Mouse (Mus musculus) thymus, postnatal 0 days (tissue): Measurements from ENCODE around the gene Cgnl1. TPM values are rescaled to one million over a fixed set of nuclear protein-coding genes. Genes with fewer than 3 reads are reported as not detected.

Source experiments
- DNase-seq: peaks from one replicate; pipeline ENCODE4 v3.0.0-alpha.2; 2015; ENCODE audit warnings: low spot score
- polyA plus RNA-seq: library from polyadenylated mRNA; unstranded; fragments of >200 nt; fragmentation: Nextera tagmentation; extraction: Ambion mirVana; gene quantifications from 2 replicates; pipeline ENCODE4 v1.2.1, GENCODE M21; 2015

The Cgnl1 gene
- polyA plus RNA-seq, 1 experiment from 2014 or later, result 1.1 TPM

DNA sequence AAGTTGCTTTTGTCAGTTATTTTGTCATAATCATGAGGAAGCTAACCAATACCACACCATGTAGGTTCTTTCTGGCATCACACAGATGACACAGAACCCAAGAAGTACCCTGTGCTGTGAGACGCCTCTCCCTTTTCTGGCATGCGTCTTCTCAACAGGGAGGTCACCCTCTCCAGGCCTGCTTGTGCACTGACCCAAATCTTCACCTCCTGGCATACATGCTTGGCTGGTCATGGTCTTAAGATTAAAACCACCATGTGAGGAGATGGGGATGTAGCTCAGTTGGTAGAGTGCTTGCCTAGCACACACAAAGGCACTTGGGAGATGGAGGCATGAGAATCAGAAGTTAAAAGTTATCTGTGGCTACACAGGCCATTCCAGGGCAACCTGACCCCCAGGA lies 96.2 kb downstream of the Cgnl1 start:
- no peak for DNase-seq

DNA sequence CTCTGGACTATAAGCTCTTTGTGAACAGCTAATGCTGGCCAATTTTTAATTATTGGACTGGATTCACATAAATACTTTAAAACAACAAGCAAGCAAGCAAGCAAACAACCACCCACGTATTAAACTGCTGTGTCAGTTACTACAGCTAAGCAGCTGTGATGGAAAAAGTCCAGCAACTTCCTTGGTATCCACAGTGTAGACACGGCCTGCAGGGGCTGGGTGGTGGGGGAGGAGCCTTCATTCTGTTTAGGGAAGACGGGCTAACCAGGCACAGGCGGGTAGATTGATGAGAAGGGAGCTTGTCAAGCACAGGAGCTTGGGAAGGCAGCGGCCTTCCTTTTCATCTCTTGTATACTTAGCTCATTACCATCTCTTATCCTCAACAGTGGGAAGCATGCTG lies 96.9 kb downstream of the Cgnl1 start:
- DNase-seq, result no peak

DNA sequence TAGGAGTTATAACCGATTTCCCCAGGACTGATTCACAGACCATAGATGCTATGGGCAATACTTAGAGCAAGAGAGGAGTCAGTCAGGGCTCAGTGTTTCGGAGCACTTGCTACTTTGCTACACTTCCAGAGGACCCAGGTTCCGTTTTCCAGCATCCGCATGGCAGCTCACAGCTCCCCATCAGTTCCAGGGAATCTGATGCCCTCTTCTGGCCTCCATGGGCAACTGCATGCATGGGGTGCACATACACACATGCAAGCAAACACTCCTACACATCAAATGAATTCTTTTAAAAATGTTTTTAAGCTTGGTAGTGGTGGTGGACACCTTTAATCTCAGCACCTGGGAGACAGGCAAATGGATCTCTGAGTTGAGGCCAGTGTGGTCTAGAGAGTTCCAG lies 98.9 kb downstream of the Cgnl1 start:
- DNase-seq, result no peak

DNA sequence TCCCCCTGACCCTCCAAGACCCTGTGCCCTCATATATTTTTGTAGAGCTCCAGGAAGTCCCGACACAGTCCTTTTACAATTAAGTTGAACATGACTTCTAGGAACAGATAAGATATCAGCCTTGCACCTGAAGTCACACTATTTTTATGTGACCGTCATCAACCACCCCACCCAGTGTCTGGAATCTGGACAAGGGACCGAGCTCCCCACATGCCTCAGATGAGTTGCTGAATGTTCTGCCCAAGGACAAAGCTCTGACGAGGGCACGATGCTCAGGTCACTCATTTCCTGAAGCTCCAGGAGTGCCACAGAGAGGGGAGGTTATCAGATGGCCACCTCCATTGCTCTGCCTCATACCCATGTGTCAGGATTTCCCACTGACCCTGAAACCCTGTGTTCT lies 100.7 kb downstream of the Cgnl1 start:
- no peak for DNase-seq

DNA sequence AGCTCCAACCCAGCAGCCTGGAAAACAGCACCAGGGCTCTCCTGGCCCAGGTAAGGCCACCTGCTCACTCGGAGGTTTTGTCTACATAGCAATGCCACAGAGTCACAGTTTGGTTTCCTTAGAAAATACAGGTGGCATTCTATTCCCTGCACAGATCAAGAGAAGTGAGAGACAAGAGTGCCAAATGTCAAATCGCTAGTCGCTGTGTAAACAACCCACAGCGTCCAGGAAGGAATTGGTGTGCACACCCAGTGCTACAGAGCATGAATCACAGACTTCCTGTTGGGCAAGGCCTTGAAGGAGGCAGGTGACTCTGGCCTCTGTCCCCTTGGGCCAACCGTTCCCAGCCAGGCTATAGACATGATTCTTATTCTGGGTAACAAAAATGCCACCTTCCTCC lies 103.8 kb downstream of the Cgnl1 start:
- DNase-seq, result no peak

DNA sequence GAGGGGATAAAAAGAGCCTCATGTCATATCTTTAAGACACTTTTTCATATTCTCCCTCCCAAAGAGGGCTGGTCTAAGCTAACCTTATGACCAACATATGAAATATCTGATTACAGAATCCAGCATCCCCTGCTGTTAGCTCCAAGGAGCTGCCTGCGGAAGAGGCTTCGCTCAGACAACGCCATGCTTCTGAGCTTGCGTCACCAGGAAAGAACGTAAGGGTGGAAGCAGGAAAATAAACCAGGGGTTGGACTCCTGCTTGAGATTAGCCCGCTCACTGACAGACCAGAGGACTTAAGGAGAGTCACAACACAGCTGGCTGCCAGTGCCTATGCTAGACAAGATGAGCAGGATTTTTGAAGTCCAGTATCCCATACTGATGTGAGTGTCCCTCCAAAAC lies 105.0 kb downstream of the Cgnl1 start:
- no peak for DNase-seq

DNA sequence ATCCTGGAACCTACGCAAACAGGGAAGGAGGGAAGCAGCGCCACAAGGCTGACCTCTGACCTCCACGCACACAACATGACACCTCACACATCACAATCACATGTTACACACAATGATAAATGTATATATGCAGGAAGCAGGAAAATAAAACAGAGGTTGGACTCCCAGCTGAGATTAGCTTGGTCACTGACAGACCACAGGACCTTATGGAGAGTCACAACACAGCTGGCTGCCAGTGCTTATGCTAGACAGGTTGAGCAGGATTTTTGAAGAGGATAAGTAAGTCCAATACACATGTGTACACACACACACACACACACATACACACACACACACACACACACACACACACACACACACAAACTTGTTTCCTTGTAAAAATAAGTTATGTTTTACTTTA lies 105.9 kb downstream of the Cgnl1 start:
- no peak for DNase-seq

DNA sequence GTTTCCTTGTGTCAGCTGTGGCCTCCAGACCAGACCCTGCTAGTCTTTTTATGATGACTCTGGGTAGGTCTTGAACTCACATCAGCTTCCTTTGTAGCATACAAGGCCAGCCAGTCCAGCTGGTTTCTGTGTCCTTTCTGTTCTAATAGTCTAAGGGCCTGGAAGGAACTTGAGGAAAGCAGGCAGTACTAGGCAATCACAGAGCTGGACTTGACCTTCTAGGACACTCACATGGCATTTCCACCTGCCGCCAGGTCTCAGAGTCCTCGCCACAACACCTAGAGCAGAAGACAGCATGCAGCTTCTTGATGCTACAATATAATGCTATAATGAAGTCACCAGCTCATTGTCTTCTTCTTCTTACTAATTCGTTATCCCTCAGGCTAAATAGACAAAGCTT lies 106.5 kb downstream of the Cgnl1 start:
- no peak for DNase-seq

DNA sequence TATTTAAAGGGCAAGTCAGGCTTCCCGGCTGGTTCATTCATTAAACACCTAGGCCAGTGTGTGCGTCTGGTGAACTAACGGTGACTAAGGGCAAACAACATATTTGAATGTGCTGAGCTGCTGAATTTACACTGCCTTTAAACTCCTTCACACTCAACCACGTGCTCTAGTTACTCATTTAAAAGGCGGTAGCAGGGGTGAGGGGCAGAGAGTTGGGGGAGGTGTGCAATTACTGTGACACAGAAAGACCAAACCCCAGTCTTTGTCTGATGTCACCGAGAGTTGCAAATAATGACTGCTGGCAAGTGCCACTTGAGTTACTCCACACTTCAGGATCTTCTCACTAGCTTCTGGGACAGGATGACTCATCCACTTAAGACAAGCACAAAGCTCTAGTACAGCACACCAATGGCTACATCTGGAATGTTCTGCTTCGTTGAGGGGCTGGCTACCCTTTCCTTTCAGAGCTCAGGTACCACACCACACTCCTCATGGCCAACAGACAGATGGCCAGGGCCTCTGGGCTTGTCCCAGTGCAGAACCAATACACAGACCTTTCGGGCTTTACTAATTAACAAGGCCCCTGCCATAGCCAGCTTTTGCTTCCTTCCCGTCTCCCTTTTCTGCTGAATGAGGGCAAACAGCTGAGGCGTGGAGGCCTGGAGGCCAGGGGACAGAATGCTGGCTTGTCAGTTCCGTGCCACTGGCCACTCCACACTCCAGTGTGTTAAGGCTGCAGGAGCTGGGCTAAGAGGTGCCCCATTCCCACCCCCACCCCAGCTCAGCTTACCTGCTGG lies 107.8 kb downstream of the Cgnl1 start:
- DNase-seq, result no peak

DNA sequence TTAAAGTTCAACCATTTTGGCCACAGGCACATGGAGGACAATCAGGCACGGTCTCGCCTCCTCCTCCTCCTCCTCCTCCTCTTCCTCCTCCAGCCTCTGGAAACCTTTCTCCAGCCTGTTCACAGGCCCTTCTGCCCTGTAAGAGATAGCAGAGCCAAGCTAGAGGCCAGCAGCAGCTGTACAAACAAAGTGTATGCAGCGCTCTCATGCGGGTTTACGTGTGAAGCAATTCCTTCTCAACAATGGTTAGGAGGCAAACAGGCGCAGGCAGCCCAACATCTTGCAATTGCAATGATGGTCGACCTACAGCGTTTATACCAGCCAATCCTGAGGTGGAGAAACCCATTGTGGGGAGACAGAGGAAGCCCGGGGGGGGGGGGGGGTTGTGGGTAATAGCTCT lies 110.9 kb downstream of the Cgnl1 start:
- DNase-seq, result no peak

DNA sequence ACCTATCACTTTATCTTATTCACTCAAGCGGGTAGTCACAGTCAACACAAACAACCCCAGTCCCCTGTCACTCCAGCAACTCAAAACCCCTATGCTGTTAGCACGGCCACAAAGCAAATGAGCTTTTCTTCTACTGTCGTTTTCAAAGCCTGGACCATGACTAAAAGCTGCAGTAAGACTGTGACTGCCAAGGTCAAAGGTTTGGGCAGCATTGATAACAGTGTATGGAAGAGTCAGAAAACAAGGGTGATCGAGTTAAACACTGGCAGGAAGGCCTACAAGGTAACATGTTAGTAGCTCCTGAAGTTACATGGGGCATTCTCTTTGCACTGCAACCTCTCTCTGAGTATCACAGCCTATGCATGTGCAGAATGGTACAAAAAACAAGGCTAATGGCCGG lies 111.7 kb downstream of the Cgnl1 start:
- no peak for DNase-seq

DNA sequence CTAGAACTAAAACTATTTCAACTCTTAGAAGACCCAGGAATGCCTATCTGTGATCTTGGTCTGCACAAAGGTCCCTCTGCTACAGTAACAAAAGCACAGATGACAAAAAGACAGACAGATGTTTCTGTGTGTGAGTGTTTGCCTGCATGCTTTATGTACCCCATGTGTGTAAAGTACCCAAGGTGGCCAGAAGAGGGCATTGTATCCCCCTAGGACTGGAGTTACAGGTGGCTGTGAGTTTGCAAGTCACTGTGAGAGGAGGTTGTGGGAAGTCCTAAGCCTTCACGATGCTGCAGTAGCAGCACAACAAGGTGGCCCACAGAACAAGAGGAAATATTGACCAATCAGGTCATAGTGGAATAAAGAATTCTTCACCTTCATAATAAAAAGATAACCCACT lies 114.2 kb downstream of the Cgnl1 start:
- DNase-seq, result no peak

DNA sequence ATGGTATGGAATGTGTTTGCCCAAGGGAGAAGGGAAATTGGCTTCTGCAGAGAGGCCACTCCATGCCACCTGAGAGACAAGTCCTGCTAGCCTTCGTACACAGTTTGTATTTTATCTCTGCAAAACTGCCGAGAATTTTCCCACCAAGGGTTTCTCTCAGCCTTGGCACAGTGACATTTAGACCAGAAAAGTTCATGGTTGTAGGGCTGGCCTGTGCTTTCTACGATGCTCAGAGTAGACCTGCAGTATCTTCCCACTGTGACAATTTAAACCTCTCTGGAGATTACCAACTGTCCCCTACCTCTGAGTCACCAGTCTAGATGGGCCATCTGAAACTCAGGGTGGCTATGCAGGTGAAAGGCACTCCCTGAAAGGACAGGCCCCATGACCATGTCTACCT lies 116.5 kb downstream of the Cgnl1 start:
- no peak for DNase-seq

DNA sequence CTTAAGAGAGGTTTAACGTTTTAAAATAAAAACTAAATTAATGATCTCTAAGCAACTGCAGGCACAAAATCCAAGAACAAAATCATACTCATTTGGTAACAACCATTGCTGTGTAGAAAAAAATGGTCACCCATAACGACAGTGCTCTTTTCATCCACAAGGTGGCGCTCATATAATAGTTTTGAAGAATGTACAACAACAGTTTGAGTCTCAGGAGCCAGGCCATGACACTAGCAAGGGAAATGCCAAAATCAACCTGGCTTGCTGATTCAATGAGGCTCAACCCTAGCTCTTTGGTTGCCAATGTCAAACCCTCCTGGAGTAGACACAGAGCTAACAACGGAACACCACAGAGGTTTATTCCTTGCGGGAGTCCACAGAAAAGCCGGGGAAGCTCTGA lies 125.3 kb downstream of the Cgnl1 start:
- DNase-seq, result peak; percentile 74

DNA sequence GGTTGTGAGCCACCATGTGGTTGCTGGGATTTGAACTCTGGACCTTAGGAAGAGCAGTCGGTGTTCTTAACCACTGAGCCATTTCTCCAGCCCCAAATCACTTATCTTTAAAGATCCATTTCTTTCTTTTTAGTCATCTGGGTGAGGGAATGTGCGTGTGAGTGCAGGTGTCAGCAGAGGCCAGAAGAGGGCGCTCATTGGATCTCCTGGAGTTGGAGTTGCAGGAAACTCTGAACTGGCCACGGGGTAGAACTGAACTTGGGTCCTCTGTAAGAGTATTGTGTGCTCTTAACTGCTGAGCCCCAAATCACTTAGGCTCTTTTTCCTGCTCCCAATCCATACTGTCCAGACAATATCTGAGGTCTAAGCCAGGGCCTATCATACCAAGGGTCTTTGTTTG lies 127.8 kb downstream of the Cgnl1 start:
- no peak for DNase-seq

DNA sequence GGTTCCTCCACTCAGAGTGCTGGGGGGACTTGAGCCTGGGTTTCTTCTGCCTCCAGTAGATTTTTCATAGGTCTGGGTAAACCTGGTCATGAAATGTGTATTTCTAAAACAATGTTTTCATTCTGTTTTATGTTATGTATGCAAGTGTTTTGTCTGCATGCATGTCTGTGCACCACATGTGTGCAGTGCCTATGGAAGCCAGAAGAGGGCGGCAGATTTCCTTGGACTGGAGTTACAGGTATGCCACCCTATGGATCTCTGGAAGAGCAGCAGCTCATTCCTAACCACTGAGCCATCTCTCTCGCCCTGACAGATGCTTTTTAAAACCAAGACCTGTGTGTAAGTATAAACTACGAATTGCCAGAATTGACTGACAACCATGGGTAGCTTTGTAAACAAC lies 129.1 kb downstream of the Cgnl1 start:
- DNase-seq, result no peak

DNA sequence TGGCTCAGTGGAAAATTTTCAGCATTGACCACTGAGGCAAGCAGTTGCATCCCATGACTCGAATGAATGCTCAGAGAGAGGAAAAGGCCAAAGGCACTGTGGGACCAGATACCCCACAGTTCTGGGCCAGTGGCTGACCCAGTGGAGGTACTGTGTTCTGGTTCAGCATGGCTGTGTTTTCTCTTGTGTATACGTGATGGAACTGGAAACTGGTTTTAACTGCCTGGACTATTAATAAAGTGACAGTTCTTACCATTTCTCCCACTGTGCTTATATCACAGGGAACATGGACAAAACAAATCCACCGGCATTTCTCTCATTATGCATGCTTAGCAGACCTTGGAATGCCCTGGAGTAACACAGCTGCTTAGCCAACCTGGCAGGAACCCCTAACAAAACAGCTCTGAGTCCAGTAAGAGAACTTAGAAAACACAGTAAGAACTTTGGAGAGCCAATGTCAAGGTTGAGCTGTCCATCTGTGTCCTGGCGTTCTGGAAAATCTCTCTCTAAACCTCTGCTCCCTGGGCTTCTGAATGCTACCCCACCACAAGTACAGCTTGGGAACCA lies 131.0 kb downstream of the Cgnl1 start:
- no peak for DNase-seq

DNA sequence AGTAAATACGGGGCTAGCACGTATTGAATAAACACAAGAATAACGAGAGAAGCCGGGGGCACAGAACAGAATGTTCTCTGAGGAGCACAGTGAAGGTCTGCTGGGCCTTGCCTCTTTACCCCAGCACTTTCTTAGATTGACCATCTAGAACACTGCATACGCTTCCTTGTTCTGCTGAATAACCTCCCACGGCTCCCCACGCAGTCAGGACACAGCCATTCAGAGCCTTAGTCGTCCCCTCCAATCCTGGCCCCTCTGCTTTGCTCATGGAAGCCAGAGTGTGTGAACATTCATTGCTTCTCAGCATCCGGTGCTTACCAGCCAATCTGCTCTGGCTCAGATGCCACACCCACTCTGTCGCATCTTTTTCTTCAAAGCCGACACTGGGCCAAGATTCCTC lies 133.2 kb downstream of the Cgnl1 start:
- no peak for DNase-seq

DNA sequence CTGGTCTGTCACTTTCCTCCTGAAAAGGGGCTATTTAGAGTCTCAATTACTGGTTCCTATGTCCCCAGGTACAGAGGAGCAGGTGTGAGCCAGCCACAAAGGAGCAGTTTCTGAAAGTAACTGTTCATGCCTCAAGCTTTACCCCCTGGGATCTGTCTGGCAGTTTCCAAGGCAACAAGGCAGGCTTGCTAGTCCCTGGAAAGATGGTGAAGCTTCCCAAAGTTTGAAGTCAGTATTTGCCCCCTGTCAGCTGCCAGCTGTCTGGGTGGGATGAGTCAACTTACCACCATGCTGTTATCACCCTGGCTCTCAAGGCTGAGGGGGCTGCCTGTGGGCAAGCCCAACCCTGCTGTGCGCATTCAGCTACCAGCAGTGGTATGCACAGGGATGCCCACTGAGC lies 134.5 kb downstream of the Cgnl1 start:
- DNase-seq, result no peak

DNA sequence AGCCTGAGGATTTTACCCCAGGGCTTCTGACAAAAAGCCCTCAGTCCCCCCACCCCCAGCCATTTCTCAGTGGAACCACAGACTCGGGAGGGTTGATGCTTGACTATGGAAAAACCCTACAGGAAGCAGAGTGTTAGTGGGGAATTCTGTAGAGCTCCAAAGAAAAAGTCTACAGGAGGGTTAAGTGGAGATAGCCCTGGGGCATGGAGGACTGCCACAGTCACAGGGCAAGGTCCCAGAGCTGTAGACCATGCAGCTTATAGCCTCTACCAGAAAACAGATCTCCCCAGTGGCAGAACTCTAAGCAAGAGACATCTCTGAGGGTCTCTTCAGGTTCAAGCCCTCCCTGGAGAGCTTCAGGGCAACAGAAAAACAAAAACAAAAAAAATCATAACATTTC lies 135.8 kb downstream of the Cgnl1 start:
- DNase-seq, result no peak

DNA sequence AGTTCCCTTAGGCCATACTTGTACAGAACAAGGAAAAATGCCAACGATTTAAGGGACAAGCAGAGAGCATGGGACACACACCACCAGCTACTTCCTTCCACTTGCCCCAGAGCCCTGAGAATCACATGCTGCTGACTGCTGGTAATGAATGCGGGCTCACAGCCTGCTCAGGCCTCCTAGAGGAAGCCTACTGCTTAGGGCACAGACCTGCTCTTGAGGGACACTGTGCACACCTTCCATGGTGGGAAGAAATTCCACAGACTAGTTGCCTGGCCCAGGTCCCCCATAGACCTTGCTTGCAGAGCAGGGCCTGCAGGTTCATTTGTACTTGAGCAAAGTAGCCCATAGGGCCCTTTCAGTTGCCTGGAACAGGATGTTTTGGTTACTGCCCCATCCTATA lies 136.5 kb downstream of the Cgnl1 start:
- no peak for DNase-seq

DNA sequence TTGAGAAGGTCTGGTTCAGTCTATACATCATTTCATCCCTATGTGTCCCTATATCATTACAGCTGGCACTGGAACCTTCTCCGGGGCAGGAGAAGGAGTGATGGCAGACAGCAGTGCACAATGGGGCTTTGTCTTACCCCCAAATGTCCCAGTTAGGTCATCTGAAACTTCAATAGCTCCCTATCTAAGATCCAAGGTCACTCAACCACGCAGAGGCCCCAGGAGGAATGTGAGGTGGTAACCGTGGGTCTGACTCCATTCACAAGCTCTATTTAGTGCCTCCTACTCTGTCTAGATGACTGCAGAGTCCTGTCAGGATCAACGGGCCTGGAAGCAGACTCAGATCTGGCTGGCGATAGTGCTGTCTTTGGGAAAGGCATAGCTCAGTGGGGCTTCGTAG lies 142.5 kb downstream of the Cgnl1 start:
- no peak for DNase-seq

DNA sequence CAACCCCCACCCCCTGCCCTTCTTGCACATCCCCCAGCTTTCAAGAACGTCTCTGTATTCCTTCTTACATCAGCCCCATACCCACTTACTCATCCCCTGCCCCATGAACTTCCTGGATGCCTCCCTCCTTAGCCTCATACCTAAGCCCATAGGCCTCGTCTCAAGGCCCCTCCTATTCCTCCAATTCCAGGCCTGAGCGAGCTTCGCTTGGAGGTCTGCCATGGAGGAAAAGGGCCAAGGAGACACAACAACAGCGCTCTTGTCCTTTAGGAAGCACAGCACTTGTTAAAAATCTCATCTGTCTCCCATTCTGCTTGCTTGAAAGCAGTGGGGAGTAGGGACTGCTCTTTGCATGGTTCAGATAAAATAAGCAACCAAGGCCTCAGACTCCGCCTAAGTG lies 143.1 kb downstream of the Cgnl1 start:
- DNase-seq, result no peak

DNA sequence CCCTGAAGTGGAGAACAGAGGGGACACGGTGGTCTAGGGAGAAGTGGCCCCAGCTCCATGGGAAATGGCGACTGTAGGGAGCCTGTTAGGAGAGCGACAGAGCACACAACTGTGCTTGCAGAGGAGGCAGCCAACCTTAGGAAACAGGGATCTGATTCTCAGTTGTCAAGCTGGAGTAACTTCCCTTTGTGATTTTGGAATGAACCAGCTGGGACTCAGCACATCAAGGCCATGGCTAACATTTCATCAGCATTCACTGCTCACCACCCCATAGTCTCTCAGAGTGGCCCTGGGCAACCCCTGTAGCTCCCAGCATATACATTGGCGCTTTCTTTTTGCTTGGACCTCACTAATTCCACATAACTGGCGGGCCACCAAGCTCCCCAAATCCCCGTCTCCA lies 145.4 kb downstream of the Cgnl1 start:
- no peak for DNase-seq
